Mouse (Mus musculus) duodenum, adult 2 months (tissue): Measurements from ENCODE around the gene Pxmp4. TPM values are rescaled to one million over a fixed set of nuclear protein-coding genes. Genes with fewer than 3 reads are reported as not detected.

Experiments used
- polyA plus RNA-seq: library from polyadenylated mRNA; depleted of rRNA; stranded (reverse); fragments of >200 nt; gene quantifications from 2 replicates; pipeline ENCODE4 v1.2.3, GENCODE M21; 2012; ENCODE audit warnings: low replicate concordance; rRNA removed

Pxmp4 gene
- polyA plus RNA-seq: 32.7 and 43.8 TPM in 2 replicates

GRCm38 (mm10) chr2:154603638-154604153 lies at the start of gene Pxmp4:
Gene Pxmp4, minus strand, starts transcription at chr2:154603708.

DNA sequence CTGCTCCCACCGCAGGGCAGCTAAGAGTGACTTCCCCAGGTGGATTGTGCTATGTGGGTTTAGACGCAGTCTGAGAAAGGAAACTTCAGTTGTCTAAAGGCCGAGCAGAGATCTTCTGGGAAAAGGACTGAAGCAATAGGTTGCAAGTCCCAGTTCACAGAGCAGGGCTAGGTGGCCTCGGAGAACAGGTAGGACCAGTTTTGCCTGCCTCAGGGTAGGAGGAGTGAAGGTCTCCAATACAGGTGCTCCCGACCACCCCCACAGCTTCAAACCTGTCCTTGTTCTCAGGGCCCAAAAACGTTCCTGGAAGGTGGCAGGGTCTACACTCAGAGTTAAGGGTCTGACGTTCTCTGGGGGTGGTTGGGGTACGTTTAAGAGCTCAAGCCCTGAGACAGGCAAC lies 47.9 kb upstream of the Pxmp4 start, which contains the start of gene Chmp4b:
Gene Chmp4b, plus strand, starts transcription at position 343 of the 400 bp plus-strand sequence.

DNA sequence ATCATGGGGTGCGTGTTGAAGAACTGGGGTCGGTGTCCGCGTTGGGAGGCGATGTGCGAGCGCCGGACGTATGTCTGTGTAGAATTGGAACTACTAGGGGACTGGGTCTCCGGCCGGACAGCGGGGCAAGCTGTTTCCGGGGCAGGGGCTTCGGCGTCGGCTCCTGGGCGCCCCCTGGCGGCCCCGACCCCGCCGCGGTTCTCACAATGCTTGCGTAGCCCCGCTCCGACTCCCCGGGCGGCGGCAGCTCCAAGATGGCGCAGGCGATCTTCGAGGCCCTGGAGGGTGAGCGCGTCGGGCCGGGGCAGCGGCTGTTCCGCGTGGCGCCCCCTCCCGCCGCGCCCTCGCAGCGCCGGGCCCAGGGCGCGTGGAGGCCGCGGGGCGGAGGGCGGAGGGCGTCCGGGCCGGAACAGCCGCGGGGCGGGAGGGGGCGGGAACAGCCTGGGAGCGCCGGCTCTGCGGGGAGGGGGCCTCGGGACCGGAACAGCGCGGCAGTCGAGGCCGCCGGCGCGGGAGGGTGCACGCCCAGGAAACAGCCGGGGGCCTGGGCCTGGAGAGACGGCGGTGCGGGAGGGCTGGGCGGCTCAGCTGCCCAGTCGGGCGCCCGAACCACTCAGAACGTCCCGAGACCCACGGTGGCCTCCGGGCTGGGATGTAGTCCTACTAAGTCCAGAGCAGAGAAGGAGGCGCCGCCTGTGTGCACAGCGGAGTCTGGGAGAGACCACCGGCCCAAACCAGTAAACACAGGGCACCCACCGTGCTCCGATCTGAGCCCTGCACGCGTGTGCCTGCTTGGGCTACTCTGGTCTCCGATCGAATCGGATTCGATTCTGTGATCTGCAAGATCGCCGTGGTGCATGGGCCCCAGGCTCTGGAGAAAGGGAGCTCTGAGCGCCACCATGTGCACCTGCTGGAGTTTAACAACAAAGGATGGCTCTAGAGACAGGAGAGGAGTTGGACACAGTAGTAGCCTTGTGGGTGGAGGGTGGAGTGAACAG lies 9.9 kb upstream of the Pxmp4 start, which contains the start of the genes Zfp341 and 4930519P11Rik:
Gene Zfp341, plus strand, starts transcription at position 180 of the 998 bp plus-strand sequence.
Gene 4930519P11Rik, minus strand, starts transcription at position 320 of the 998 bp plus-strand sequence.

DNA sequence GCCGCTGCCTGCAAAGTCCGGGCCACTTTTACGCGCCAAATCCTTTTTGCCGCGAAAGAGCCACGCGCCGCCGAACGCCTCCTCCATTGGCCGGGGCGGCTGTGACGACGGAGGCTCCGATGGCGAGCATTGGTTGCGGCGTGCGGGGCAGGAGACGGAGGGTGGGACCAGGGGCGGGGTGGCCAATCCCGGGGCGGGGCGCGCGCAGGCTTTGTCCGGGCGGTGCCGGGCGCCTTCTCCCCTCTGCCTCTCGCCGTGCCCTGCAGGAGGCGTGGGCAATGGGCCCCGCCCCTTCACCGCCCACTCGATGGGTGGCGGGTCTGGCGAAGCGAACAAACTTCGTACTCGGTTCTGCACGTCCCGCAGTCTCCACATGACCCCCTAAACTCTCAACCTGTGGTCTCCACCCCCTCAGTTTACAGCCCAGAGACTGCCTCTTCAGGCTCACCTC lies 33.6 kb downstream of the Pxmp4 start, which contains the start of gene E2f1:
Gene E2f1, minus strand, starts transcription at position 57 of the 451 bp plus-strand sequence.

DNA sequence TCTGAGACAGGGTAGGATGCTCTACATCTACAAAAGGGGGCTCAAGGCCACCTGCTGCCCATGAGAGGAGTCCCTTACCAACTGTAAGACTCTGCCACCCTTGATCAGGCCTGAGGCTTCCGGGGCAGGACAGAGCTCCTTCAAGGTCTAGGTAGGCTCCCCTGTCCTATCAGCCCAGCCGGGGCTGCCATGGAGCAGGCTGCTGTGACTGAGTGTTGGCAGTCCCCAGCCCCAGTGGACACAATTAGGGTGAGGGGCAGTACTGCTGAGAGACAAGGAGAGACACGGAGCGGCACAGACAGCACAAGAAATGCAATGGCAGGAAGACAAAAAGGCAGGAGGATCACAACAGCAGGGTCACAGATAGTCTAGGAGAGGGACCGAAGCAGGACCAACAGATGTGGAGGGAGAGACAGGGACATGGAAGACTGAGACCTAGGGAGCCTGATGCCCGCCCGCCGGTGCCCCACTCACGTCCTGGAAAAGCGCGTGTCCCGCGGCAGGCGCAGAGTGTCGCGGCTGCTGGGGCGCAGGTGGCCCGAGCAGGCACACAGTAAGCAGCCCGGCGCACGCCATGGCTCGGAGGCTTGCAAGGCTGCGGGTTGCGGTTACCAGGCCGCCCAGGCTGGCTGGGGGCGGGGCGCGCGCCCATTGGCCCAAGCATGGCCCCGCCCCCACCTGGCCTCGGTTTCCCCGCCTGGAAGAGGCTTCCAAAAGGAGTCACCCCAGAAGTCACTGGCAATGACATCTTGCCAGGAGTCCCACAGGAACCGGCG lies 45.1 kb downstream of the Pxmp4 start, which contains the start of gene Necab3:
Gene Necab3, minus strand, starts transcription at position 627 of the 776 bp plus-strand sequence.

DNA sequence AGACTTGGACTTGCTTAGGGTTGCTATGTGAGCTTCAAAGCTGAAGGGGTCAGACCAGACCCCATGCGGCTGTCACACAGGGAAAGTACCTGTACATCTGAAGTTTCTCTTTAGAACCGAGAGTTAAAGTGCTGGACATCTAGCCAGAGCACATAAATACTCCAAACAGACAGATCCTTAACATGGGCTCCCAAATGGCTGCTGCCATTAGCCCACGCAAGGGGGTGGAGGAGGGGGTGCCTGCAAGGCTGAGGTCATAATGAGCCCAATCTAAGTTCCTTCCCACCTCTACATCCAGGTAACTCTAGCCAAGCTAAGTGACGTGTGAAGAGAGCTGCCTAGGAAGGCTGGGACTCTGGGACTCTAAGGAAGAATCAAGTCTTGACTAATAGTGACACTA lies 52.0 kb downstream of the Pxmp4 start, which contains the start of gene Actl10:
Gene Actl10, plus strand, starts transcription at position 301 of the 400 bp plus-strand sequence.

DNA sequence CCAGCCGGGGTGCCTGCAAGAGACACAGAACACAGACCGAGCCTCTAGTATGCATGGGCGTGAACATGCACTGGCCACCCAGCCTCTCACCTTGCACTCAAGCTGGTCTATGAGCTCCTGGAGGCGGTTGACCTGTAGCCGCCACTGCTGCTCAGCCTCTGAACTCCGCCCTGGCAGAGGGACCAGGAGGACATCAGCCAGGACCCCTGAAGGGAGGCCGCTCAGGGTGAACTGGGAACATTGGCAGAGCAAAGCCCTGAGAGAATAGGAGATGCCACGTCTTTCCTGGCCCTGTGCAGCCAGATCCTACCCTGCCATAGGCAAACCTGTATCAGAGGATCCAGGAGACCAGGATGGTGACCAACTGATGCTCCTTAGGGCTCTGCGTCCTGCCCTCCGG lies 56.8 kb downstream of the Pxmp4 start, which contains the start of gene 1700003F12Rik:
Gene 1700003F12Rik, plus strand, starts transcription at position 375 of the 400 bp plus-strand sequence.

Other genes with a start within 250 kb of the Pxmp4 start
- 3.9 and 4.2 TPM in 2 replicates for gene Cdk5rap1, start 230.7 kb downstream of the Pxmp4 start, polyA plus RNA-seq
- gene Snta1, start 195.6 kb downstream of the Pxmp4 start, polyA plus RNA-seq: 16.9 and 38.8 TPM in 2 replicates
- gene Cbfa2t2, start 167.2 kb downstream of the Pxmp4 start, polyA plus RNA-seq: 3.5 and 3.9 TPM in 2 replicates
- gene 1700003F12Rik, start 56.6 kb downstream of the Pxmp4 start, polyA plus RNA-seq: 0.21 and 1.0 TPM in 2 replicates
- 0.07 and 0.27 TPM in 2 replicates for gene Actl10, start 51.9 kb downstream of the Pxmp4 start, polyA plus RNA-seq
- 0.31 and 0.44 TPM in 2 replicates for gene Necab3, start 44.8 kb downstream of the Pxmp4 start, polyA plus RNA-seq
- gene E2f1, start 33.8 kb downstream of the Pxmp4 start, polyA plus RNA-seq: 6.4 and 8.0 TPM in 2 replicates
- gene Zfp341, start 9.6 kb upstream of the Pxmp4 start, polyA plus RNA-seq: 3.0 and 3.9 TPM in 2 replicates
- 0.33 and 0.58 TPM in 2 replicates for gene 4930519P11Rik, start 9.7 kb upstream of the Pxmp4 start, polyA plus RNA-seq
- 89.8 and 102 TPM in 2 replicates for gene Chmp4b, start 48.0 kb upstream of the Pxmp4 start, polyA plus RNA-seq
- gene Gm14214, start 166.3 kb upstream of the Pxmp4 start, polyA plus RNA-seq: not detected in 2 replicates
- 161 and 261 TPM in 2 replicates for gene Raly, start 187.4 kb upstream of the Pxmp4 start, polyA plus RNA-seq
- gene a, start 187.7 kb upstream of the Pxmp4 start, polyA plus RNA-seq: 0.86 and 0.95 TPM in 2 replicates